Mouse (Mus musculus): Measurements from ENCODE around the gene C1qbp. TPM values are rescaled to one million over a fixed set of nuclear protein-coding genes. Genes with fewer than 3 reads are reported as not detected.
A peak's percentile ranks its signal among the peaks of the same experiment; 100 is the strongest.

C1qbp gene
- total RNA-seq, 2 experiments from 2014 or later: 163 to 164 TPM

DNA sequence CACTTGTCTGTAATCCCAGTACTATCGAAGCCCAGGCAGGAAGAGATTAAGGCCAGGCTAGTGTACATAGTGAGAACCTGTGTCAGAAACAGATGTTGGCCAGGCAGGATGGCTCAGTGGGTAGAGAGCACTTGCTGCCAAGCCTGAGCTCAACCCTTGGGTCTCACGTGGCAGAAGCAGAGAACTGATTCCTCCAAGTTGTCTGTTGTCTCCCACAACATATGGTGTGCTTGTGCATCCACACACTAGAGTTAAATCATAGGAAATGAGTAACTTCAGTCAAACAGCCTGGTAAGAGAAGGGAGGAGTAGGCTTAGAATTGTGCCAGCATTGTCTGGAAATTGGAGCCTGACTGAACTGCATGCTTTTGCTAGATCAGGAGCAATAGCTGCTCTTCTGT is 7.6 kb downstream of the C1qbp start:
- DNase-seq (ENCODE audit: low spot score in 2 of 2): no peak

DNA sequence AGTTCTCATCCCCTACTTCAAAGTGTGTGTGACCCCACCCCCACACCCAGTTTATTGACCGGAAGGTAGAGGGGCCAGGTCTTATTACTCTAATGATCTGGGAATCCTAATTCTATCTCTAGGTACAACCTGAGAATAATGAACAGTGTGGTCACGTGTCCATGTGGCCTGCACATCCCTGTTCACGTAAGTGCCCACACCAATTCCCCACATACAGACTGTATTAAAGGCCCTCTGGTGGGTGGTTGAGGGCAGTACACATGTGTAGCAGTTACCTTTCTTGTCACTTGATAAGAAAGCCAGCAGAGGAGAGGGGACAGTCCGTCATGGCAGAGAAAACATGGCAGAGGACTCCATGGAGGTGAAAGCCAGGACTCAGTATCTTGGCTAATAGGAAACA is 8.9 kb downstream of the C1qbp start:
- DNase-seq (ENCODE audit: low spot score in 2 of 2): no peak

DNA sequence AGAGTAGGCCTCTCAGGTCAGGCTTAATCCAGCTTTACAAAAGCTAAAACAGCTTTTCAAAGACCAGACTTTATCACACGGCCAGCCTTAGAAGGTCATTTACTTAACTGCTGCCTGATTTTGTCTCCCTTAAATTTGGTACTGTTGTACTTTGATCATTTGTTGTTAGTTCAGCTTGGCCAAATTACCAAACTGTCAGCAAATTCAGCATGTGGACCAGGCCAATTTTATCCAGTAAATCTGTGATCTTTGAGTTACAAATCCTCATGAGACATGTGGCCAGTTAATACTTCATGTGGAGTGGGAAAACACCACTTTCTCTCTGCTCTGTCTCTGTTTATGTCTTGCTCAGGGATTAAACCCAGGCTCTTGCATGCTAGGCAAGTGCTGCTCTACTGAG is 10.2 kb downstream of the C1qbp start:
- no peak for DNase-seq (ENCODE audit: low spot score in 2 of 2)

DNA sequence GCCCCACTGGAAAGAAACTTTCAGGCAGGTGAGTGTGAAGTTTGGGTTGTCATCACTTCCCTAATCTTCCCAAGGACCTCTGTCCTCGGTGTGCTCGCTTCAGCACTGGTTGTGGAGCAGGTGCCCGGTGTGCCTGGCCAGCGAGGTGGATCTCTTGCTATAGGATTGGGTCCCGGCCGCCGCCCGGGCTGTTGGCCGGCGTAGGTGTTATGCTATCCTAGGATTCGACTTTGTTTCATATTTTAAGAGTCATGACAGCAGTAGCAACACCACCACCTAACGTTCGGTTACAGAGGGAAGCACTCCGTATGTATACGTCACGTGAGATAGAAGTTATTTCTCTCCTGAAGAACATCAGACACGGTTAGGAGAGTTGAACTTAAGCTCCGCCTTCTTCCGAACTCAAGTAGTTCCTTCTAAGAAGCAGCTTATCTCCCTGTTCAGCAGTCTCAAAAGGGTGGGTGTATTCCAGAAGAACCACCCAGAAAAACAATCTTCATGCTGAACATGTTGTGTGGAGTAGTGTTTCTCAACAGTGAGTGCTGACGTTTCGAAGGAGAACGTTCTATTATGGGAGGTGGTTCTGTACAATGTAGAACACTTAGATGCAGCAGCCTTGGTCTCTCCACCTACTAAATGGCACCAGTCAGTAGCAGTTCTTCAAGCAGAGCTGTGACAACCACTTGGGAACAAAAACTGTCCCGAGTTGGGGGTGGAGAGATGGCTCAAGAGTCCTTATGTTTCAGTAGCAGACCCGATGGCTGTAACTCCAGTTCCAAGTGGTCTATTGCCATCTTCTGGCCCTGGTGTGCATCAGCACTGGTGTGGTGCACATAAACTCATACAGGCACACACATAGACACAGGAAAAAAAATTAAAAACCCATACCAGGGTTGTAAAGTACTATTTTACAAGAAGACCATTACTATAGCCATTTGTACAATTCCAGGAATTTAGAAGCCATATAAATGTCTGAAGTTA is 12.0 kb downstream of the C1qbp start:
- DNase-seq (ENCODE audit: low spot score in 2 of 2): no peak

DNA sequence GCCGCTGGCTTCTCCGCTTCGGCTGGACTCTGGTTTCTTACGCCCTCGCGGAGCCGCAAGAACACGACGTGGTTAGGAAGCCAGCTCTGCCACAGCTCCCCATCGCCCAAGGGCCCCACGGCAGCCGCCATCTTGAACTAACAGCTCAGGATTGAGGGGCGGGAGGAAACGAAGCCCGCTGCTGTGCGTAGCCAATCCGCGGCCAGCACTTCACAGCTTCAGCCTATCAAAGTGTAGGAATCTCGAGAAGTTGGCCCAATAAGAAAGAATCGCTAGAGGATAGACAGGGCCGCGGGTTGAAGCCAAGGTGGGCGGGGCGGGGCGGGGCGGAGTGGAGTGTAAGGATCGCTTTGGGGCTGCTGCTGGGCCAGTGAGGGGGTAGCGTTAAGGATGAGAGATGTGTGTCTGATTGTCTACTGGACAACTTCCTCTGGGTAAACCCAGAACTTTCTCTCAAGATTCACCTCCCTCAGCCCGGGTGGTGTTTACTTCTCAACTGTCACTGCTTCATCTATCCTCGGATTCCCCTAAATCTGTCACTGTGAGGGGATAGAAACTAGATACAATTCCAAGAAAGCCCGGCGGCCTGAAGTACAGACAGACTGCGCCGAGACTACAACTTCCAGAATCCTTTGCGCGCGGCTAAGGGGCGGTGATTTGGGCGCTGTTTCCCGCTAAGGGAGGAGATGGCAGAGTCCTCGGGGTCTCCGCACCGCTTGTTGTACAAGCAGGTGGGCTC is 12.8 kb downstream of the C1qbp start, which contains the start of the genes Nup88 and Rpain:
TSS of gene Nup88 (minus strand) at position 153 of the 739 bp plus-strand sequence.
TSS of gene Rpain (plus strand) at position 393 of the 739 bp plus-strand sequence.
- peak; percentile 80 to 91 for DNase-seq (ENCODE audit: low spot score in 2 of 2)

DNA sequence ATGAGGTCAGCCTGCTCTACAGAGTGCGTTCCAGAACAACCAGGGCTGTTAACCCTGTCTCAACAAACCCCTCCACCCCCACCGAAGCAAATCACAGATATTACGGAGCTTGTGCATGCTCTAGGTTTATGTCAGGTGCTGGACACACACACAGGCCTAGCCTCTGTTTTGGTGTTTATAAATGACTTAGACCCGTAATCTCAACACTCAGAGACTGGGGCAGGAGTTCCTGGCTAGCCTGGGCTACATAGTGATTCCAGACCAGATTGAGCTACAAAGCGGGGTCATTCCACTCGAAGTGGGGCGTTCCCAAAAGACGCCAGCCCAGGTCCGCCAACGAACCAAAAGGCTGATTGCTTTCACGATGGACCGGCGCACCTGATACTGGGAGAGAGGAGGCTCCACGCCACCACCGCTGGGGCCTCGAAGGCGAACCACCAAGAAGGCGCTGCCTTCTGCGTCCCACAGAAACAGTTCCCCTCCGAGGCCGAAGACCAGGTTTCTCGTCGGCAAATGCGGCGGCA is 13.5 kb downstream of the C1qbp start:
- DNase-seq (ENCODE audit: low spot score in 2 of 2): no peak

DNA sequence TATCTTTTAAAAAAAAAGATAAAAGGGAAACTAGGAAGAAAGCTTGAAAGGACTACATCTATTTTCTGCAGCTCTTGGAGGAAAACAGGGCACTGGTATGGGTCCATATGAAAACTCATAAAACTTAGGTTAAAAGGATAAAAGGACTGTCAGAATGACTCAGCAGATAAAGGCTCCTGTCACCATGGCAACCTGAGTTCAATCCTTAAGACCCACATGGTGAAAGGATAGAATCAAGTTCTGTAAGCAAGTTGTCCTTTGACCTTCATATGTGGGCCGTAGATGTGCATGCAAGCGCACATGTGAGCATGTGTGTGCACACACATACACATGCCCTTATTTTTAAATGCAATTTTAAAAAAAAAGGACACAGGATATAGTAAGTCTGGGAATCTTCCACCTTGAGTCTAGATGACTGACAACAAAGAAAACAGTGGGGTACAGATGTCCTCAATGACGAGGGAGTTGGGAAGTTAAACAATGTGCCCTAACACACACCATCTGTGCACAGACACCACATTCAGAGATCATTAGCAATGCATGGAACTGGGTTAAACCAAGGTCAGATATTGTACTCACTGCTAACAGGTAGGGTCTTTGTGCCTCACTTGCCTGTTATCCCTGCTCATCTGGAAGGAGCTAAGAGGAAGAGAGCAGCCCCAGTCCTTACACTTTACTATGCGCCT is 18.5 kb downstream of the C1qbp start:
- DNase-seq (ENCODE audit: low spot score in 2 of 2): no peak

DNA sequence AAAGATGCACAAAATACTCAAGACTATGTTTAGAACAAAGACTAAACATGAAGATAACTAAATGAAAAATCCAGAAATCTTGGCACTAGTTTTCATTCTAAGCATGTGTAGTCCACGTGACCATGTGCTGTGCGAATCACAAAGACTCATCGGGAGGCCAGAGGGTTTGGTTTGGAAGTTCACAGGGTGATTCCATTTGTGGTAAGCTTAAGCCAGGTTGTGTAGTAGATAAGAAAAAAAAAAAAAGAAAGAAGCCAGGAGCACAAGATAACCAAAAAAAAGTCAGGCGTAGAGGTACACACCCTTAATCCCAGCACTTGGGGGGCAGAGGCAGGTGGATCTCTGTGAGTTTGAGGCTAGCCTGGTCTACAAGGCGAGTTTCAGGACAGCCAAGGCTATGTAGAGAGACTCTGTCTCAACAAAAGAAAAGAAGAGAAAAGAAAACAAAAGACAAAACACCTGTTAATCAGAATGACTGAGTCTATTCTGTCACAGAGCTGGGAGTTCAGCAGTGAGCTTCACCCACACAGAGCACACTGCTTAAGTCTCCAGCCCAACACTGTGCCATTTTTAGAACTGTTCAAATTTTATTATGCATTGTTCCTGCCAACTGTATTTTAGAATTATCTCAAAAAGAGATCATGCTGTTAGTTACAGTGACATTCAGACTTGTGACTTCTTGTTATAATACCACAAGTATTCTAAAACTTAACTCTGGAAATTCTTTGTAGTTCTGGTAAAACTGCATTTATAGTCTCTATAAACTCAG is 21.9 kb downstream of the C1qbp start:
- no peak for DNase-seq (ENCODE audit: low spot score in 2 of 2)

DNA sequence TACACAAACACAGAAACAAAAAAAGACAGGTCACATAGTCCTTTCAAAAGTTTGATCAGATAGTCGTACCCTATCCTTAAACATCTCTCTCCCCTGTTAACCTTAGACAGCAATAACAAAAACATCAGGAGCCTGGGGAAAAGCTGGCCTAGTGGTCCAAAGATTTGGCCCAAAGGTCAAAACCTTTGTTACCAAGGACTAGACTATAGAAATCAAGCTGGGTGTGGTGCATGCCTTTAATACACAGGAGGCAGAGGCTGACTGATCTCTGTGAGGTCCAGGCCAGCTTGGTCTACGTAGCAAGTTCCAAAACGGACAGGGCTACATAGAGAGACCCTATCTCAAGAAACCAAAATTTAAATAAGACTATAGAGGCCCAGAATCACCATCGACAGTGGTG is 28.1 kb downstream of the C1qbp start:
- DNase-seq (ENCODE audit: low spot score in 2 of 2): no peak

DNA sequence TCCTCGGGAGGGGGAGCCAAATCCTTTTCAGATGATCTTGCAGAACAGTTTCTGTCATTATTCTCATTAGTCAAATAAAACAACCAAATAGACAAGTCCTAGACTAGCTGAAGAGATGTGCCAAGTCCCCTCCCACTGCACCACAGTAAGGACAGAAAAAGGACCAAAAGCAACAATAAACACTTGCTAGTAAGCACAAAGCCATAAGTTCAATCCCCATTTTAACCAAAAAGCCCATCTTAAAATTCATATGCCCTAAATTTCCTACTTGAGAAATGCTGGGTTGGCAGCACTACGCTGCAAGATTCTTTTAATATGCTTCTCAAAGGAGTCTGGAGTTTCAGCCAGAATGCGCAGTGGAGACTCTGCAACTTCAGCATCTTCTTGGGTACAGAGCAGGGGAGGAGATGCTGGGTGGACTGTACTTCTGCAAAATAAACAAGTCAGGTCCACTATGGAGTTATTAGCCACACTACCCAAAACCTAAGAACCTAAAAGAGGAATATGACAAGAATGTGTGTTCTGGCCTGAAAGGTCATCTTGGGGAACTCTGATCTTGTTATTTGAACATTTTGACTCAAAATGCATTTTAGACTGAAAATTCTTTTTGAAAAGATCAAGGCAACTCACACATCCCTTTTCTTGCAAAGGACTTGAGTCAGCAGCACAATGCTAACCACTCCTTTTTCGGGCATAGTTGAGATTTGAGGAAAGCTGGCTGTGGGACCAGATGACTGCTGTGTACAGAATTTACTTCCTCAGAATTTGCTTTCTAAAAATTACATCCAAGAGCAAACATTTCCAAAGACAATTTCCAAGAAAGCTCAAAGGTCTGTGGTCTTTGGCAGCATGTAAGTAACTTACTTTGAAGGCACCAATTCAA is 37.6 kb downstream of the C1qbp start:
- no peak for DNase-seq (ENCODE audit: low spot score in 2 of 2)

DNA sequence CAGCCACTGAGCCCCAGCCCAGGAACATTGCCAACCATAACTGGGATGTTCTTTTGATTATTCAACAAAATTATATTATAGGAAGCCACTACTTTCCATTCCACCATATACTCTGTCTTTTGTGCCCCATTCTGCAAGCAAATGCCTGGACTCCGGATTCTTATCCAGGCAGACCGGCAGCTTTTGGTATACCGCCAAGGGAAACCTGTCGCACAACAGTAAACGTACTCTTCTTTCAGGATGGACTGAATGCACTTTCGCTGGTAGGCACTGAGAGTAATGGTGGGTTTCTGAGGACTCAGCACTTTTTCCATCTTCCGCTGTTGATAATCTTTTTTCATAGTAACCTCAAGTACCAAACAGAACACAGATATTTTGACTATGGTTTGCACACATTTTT is 39.2 kb downstream of the C1qbp start:
- no peak for DNase-seq (ENCODE audit: low spot score in 2 of 2)

DNA sequence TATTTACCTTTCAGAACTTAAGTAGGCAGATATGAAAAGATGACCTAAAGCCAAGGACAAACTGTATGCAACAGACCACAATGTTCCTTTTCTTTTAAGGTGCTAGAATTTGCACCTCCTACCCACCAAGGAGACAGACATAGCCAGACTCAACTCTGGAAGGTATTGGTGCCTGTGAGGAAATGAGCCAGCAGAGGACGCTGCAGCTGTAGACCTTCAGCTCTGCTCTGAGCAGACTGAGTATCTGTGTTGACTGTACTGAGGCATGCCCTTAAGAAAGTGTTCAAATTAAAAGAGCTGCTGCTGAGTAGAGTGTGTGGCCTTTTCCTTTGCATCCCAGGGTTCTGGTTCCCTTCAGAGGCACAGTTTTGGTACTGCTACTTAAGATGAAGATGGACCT is 40.2 kb downstream of the C1qbp start:
- DNase-seq (ENCODE audit: low spot score in 2 of 2): no peak

DNA sequence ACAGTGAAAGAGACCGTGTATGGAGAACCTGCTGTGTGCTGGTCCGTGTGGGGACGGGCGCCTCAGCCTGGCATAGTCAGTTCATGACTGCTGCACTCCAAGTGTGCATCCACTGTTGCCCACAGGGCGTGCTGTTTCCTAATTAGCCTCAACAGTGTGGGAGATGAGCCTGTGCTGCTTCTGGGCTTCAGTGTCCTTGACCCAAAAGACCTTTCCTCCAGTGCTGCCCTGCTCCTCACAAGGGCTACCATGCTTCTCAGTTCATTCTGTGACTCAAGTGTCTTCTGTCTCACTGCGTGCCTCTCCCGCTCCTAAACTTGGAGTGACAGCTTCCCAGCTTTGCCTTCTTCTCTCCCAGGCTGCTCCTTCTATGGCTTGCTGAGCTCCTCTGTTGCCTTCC is 47.5 kb downstream of the C1qbp start:
- DNase-seq (ENCODE audit: low spot score in 2 of 2): no peak

DNA sequence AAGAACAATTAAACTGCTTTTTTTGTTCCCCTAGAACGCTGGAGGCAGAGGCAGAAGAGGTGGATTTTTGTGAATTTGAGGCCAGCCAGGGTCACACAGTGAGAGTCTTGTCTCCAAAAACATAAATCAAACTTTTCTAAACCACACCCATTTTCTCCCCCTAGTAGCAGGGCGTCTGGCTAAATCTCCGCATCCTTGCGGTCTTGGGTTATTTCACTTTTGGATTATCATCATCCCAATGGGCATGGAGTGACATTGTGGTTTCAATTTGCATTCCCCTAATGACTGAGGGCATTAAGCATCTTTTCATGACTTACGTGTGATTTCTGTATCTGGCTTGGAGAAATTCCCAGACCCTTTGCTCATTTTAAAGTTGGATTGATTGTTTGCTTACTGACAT is 51.4 kb downstream of the C1qbp start:
- no peak for DNase-seq (ENCODE audit: low spot score in 2 of 2)

Other genes starting within 250 kb of the C1qbp start
- gene Zfp3, start 218.8 kb downstream of the C1qbp start, total RNA-seq (2021): 10 to 100 TPM; 11.8 to 13.6 TPM
- gene Scimp, start 170.4 kb downstream of the C1qbp start, total RNA-seq (2021): not detected
- gene Rabep1, start 138.2 kb downstream of the C1qbp start, total RNA-seq (2021): 10 to 100 TPM; 39.4 to 40.7 TPM
- gene Nup88, start 13.1 kb downstream of the C1qbp start, total RNA-seq (2021): 10 to 100 TPM; 65.5 to 79.2 TPM
- gene Rpain, start 12.8 kb downstream of the C1qbp start, total RNA-seq (2021): 10 to 100 TPM; 18.1 to 19.0 TPM
- gene Dhx33, start 21.4 kb upstream of the C1qbp start, total RNA-seq (2021): 10 to 100 TPM; 13.9 to 19.5 TPM
- 10 to 100 TPM in 1 of 2 experiments, 1 to 10 TPM in 1; 9.7 to 13.0 TPM for gene Mis12, start 36.6 kb upstream of the C1qbp start, total RNA-seq (2021)
- gene Derl2, start 36.8 kb upstream of the C1qbp start, total RNA-seq (2021): 10 to 100 TPM; 20.2 to 20.7 TPM
- gene 6330403K07Rik, start 50.5 kb upstream of the C1qbp start, total RNA-seq (2021): 10 to 100 TPM; 19.5 to 21.8 TPM
- under 1 TPM; 0.36 to 0.59 TPM for gene Nlrp1a, start 161.7 kb upstream of the C1qbp start, total RNA-seq (2021)
- gene Nlrp1b, start 247.7 kb upstream of the C1qbp start, total RNA-seq (2021): under 1 TPM; 0.10 to 0.20 TPM